In genomic region chr3:95658236-95658867, GRCm38 (mm10) we compare ENCODE assay signal across 7 mouse cellular contexts. TPM values are rescaled to one million over a fixed set of nuclear protein-coding genes. Genes with fewer than 3 reads are reported as not detected.
DNase-seq lines count a peak whose midpoint lies in the region; ATAC-seq lines count a peak whose summit lies in the region.

TSS of gene Mcl1 (plus strand) at chr3:95658788.

- peak within 1 kb of the TSS; percentile 99 for H3K4me3 ChIP-seq in embryonic facial prominence, embryonic 11.5 days (ENCODE audit: low read depth, low read length)
- H3K4me3 ChIP-seq in limb, embryonic 10.5 days, result peak within 1 kb of the TSS; percentile 90
- peak within 1 kb of the TSS; percentile 99 for H3K4me3 ChIP-seq in midbrain, embryonic 12.5 days

- 1% methylated on average over 40 of the region's 43 CpGs for WGBS in embryonic facial prominence, embryonic 11.5 days
- under 1% methylated on average over 43 of the region's 43 CpGs for WGBS in limb, embryonic 10.5 days
- 0% methylated on average over 43 of the region's 43 CpGs for WGBS in midbrain, embryonic 12.5 days

- H3K27ac ChIP-seq in embryonic facial prominence, embryonic 11.5 days (replicated peaks; ENCODE audit: low read depth, low read length), result peak within 1 kb of the TSS; percentile 91
- H3K27ac ChIP-seq in limb, embryonic 10.5 days, result peak within 1 kb of the TSS; percentile 98
- peak within 1 kb of the TSS; percentile 98 for H3K27ac ChIP-seq in midbrain, embryonic 12.5 days (replicated peaks)

- H3K27me3 ChIP-seq in embryonic facial prominence, embryonic 11.5 days (ENCODE audit: control insufficient read depth, insufficient read depth, low read length), result no peaks in the 10 kb centered on the region
- no peaks in the 10 kb centered on the region for H3K27me3 ChIP-seq in limb, embryonic 10.5 days (ENCODE audit: low read depth, poor library complexity, severe bottlenecking)
- H3K27me3 ChIP-seq in midbrain, embryonic 12.5 days, result no peaks in the 10 kb centered on the region

- H3K4me2 ChIP-seq in embryonic facial prominence, embryonic 11.5 days (ENCODE audit: low read depth, low read length), result peak within 1 kb of the TSS; percentile 81
- peak within 1 kb of the TSS; percentile 91 for H3K4me2 ChIP-seq in midbrain, embryonic 12.5 days (replicated peaks)

- H3K9ac ChIP-seq in embryonic facial prominence, embryonic 11.5 days (replicated peaks; ENCODE audit: low read length), result peak within 1 kb of the TSS; percentile 99
- H3K9ac ChIP-seq in midbrain, embryonic 12.5 days (replicated peaks), result peak within 1 kb of the TSS; percentile 99

- H3K9me3 ChIP-seq in embryonic facial prominence, embryonic 11.5 days (replicated peaks; ENCODE audit: control insufficient read depth, low read length), result no peaks in the 10 kb centered on the region
- no peaks in the 10 kb centered on the region for H3K9me3 ChIP-seq in limb, embryonic 10.5 days (replicated peaks)
- no peaks in the 10 kb centered on the region for H3K9me3 ChIP-seq in midbrain, embryonic 12.5 days

- 0 out of 2 replicates have a peak, but pooled peaks cover 8% of the 10 kb centered on the region for H3K4me1 ChIP-seq in embryonic facial prominence, embryonic 11.5 days (ENCODE audit: control insufficient read depth, insufficient read depth, low read length)
- H3K4me1 ChIP-seq in limb, embryonic 10.5 days, result peaks cover 36% of the 10 kb centered on the region
- peaks cover 36% of the 10 kb centered on the region for H3K4me1 ChIP-seq in midbrain, embryonic 12.5 days

- peak; percentile 96 for ATAC-seq in embryonic facial prominence, embryonic 11.5 days (replicated peaks; ENCODE audit: insufficient number of reproducible peaks, low FRiP score, low TSS enrichment, low read depth)
- ATAC-seq in midbrain, embryonic 12.5 days (ENCODE audit: low FRiP score, low read depth), result peak; percentile 96

- peak; percentile 96 for DNase-seq in adrenal gland, postnatal 25 days
- DNase-seq in embryonic facial prominence, embryonic 11.5 days (ENCODE audit: low spot score), result peak; percentile 97
- peak; percentile 100 for DNase-seq in heart, adult 11 months
- peak; percentile 94 for DNase-seq in kidney, adult 18-20 months
- DNase-seq in limb, embryonic 10.5 days (ENCODE audit: low spot score), result peak; percentile 97
- DNase-seq in skeletal muscle tissue, adult 2 months (ENCODE audit: low read depth, low spot score), result peak; percentile 96

- peaks cover under 1% of the 10 kb centered on the region for H3K36me3 ChIP-seq in embryonic facial prominence, embryonic 11.5 days (replicated peaks; ENCODE audit: control insufficient read depth, insufficient read depth, low read depth, low read length)
- peaks cover 33% of the 10 kb centered on the region for H3K36me3 ChIP-seq in limb, embryonic 10.5 days
- H3K36me3 ChIP-seq in midbrain, embryonic 12.5 days, result peaks cover 26% of the 10 kb centered on the region

RNA-seq across cellular contexts. Expression of gene Mcl1, which starts in this region (rescaled TPM):
- total RNA-seq in adrenal gland, postnatal 25 days (2021), result 165 and 167 TPM in 2 replicates
- 77.1 and 83.3 TPM in 2 replicates for polyA plus RNA-seq in embryonic facial prominence, embryonic 11.5 days (2014; fragmentation: Nextera tagmentation; extraction: Ambion mirVana)
- 49.7 and 52.1 TPM in 2 replicates for polyA plus RNA-seq in limb, embryonic 10.5 days (2016; fragmentation: Nextera tagmentation; extraction: Ambion mirVana)
- polyA plus RNA-seq in midbrain, embryonic 12.5 days (2016; fragmentation: Nextera tagmentation; extraction: Ambion mirVana), result 74.3 and 88.9 TPM in 2 replicates

Comparison
In these comparisons a context has a peak if more than half of its experiments do, and no peak if none do; other contexts are left out.
1. Peak in every context shown above with its lines: DNase-seq, ATAC-seq, H3K4me3 ChIP-seq and H3K27ac ChIP-seq.